In the genomic region with DNA sequence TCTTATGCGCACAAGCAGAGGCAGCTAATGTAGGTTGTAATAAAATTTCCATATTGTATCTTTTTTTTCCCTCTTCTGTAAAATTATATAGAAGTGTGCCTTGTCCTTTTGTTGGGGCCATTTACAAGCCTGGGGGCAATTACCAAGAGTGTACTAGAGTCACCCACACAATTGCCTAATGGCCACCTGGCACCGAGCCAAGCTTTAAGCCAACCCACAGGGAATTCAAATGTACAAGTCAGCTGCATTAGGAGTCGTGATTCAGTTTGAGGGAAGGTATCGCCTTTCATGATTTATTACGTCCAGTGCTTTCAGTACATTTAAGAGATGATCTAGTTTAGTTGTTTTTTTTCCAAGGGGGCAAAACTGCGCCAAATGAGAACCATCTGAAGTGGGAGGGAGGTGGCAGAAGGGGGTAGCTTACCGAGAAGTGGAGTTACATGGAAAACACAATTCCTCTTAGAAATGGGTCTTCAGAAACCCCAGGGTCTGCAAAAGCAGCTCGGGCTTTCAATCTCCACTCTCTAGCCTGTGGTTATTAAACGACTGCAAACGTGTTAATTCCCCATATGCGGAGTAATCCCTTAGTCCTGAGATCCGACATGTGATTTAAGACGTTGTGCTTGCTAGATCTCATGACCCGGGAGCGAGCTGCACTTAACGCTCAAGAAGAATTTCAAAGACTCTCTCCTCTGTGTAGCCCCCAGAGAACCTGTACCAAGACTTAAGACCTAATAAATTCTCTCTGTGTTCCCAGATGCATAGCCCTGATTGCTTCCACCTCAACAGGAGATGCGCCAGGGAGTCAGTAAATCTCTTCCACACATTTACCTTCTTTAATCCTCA, we compare ENCODE assay signal across 9 mouse cellular contexts.
DNase-seq lines count a peak whose midpoint lies in the region; ATAC-seq and TF ChIP-seq lines count a peak whose summit lies in the region.
"Had no signal": no experiment of that assay in that cellular context is flagged by ENCODE, and none has a peak within 500 bp of the region (broad histone marks: within the 10 kb centered on the region; RNA-seq: fewer than 3 reads in every experiment).

No protein-coding gene starts in this region.

- no peak overlapping the region for H3K9ac ChIP-seq in liver, postnatal 0 days (replicated peaks)
- no peak overlapping the region for H3K9ac ChIP-seq in liver, embryonic 12.5 days
- H3K9ac ChIP-seq in neural tube, embryonic 13.5 days = no peak overlapping the region

- no peak for TF ChIP-seq CTCF in liver, postnatal 0 days (IDR thresholded peaks at IDR 0.05; ENCODE audit: low read depth)
- no peak for TF ChIP-seq CTCF in cerebellum, adult 2 months (IDR thresholded peaks at IDR 0.05; ENCODE audit: borderline replicate concordance, insufficient read depth, low read depth, low read length)

- no peak for TF ChIP-seq EP300 in liver, postnatal 0 days (IDR thresholded peaks at IDR 0.05; ENCODE audit: low read depth)

- DNase-seq in liver, postnatal 0 days = peak; percentile 38
- peak; percentile 73 for DNase-seq in embryo, embryonic 11 days
- peak; percentile 30 for DNase-seq in hindbrain, embryonic 10.5 days (ENCODE audit: low spot score)
- no peak for DNase-seq in heart, adult 8-10 months (ENCODE audit: low spot score)
- DNase-seq in cerebellum, adult 2 months = no peak
- DNase-seq: gastrocnemius, postnatal 10 days; kidney, postnatal 10 days had no signal

- no peak overlapping the region for H3K4me2 ChIP-seq in liver, postnatal 0 days (ENCODE audit: low read depth, low read length)
- no peak overlapping the region for H3K4me2 ChIP-seq in liver, embryonic 12.5 days
- peak overlapping the region; percentile 18; the same call in 1 of the 2 replicates for H3K4me2 ChIP-seq in neural tube, embryonic 13.5 days

- H3K4me1 ChIP-seq in liver, postnatal 0 days (ENCODE audit: insufficient read depth) = no peaks in the 10 kb centered on the region
- H3K4me1 ChIP-seq in liver, embryonic 12.5 days = no peaks in the 10 kb centered on the region
- H3K4me1 ChIP-seq in hindbrain, embryonic 10.5 days (replicated peaks) = no peaks in the 10 kb centered on the region
- H3K4me1 ChIP-seq in neural tube, embryonic 13.5 days (replicated peaks) = peaks cover 31% of the 10 kb centered on the region
- no peaks in the 10 kb centered on the region for H3K4me1 ChIP-seq in cerebellum, adult 2 months (ENCODE audit: control insufficient read depth, insufficient read depth, low read length)

- WGBS in liver, postnatal 0 days (ENCODE audit: insufficient replicate concordance) = 81% methylated on average over 17 of the region's 17 CpGs
- 70% methylated on average over 17 of the region's 17 CpGs for WGBS in liver, embryonic 12.5 days (ENCODE audit: insufficient replicate concordance)
- 80% methylated on average over 17 of the region's 17 CpGs for WGBS in hindbrain, embryonic 10.5 days
- WGBS in neural tube, embryonic 13.5 days = 21% methylated on average over 17 of the region's 17 CpGs
- WGBS in cerebellum, adult 2 months = 70% methylated on average over 17 of the region's 17 CpGs

- no peak for ATAC-seq in liver, postnatal 0 days
- ATAC-seq in liver, embryonic 12.5 days = no peak
- ATAC-seq in neural tube, embryonic 13.5 days (ENCODE audit: low read depth) = peak; percentile 84

- no peaks in the 10 kb centered on the region for H3K27me3 ChIP-seq in liver, postnatal 0 days (ENCODE audit: insufficient read depth, low read length)
- no peaks in the 10 kb centered on the region for H3K27me3 ChIP-seq in liver, embryonic 12.5 days (replicated peaks)
- no peaks in the 10 kb centered on the region for H3K27me3 ChIP-seq in hindbrain, embryonic 10.5 days (ENCODE audit: insufficient read depth, poor library complexity, severe bottlenecking)
- peaks cover 14% of the 10 kb centered on the region; the same call in 1 of the 2 replicates for H3K27me3 ChIP-seq in neural tube, embryonic 13.5 days
- no peaks in the 10 kb centered on the region; the same call in 1 of the 2 replicates for H3K27me3 ChIP-seq in cerebellum, adult 2 months (ENCODE audit: control insufficient read depth, insufficient read depth, low read length)

- no peak overlapping the region for H3K4me3 ChIP-seq in liver, postnatal 0 days (ENCODE audit: low read depth, low read length)
- H3K4me3 ChIP-seq in liver, embryonic 12.5 days = no peak overlapping the region
- no peak overlapping the region for H3K4me3 ChIP-seq in hindbrain, embryonic 10.5 days
- no peak overlapping the region for H3K4me3 ChIP-seq in neural tube, embryonic 13.5 days
- no peak overlapping the region for H3K4me3 ChIP-seq in cerebellum, adult 2 months (replicated peaks; ENCODE audit: insufficient read depth, low read depth, low read length)

- H3K27ac ChIP-seq in liver, postnatal 0 days (ENCODE audit: low read depth) = no peak overlapping the region
- H3K27ac ChIP-seq in liver, embryonic 12.5 days = no peak overlapping the region
- H3K27ac ChIP-seq in hindbrain, embryonic 10.5 days = no peak overlapping the region
- peak overlapping the region; percentile 61; the same call in 1 of the 2 replicates for H3K27ac ChIP-seq in neural tube, embryonic 13.5 days (replicated peaks)
- no peak overlapping the region for H3K27ac ChIP-seq in cerebellum, adult 2 months (ENCODE audit: insufficient read depth, low read length)

- no peaks in the 10 kb centered on the region for H3K9me3 ChIP-seq in liver, postnatal 0 days (ENCODE audit: low read length)
- H3K9me3 ChIP-seq in liver, embryonic 12.5 days (replicated peaks) = no peaks in the 10 kb centered on the region
- H3K9me3 ChIP-seq in hindbrain, embryonic 10.5 days = no peaks in the 10 kb centered on the region
- H3K9me3 ChIP-seq in neural tube, embryonic 13.5 days = no peaks in the 10 kb centered on the region

- H3K36me3 ChIP-seq in liver, postnatal 0 days (replicated peaks; ENCODE audit: insufficient read depth, low read length) = no peaks in the 10 kb centered on the region
- no peaks in the 10 kb centered on the region for H3K36me3 ChIP-seq in liver, embryonic 12.5 days
- H3K36me3 ChIP-seq in hindbrain, embryonic 10.5 days = no peaks in the 10 kb centered on the region
- no peaks in the 10 kb centered on the region for H3K36me3 ChIP-seq in neural tube, embryonic 13.5 days

- TF ChIP-seq POLR2A in cerebellum, adult 2 months (IDR thresholded peaks at IDR 0.05; ENCODE audit: borderline replicate concordance, insufficient read depth, low read length) = no peak

Comparison
In these comparisons a context has a peak if more than half of its experiments do, and no peak if none do; other contexts are left out.
1. DNase-seq: peak in liver, postnatal 0 days (single experiment), embryo, embryonic 11 days (single experiment) and hindbrain, embryonic 10.5 days (single experiment); none in heart, adult 8-10 months (single experiment) and cerebellum, adult 2 months (0 of 2).